Mouse (Mus musculus): Measurements from ENCODE around the gene Vrk2.

Vrk2 gene

DNA sequence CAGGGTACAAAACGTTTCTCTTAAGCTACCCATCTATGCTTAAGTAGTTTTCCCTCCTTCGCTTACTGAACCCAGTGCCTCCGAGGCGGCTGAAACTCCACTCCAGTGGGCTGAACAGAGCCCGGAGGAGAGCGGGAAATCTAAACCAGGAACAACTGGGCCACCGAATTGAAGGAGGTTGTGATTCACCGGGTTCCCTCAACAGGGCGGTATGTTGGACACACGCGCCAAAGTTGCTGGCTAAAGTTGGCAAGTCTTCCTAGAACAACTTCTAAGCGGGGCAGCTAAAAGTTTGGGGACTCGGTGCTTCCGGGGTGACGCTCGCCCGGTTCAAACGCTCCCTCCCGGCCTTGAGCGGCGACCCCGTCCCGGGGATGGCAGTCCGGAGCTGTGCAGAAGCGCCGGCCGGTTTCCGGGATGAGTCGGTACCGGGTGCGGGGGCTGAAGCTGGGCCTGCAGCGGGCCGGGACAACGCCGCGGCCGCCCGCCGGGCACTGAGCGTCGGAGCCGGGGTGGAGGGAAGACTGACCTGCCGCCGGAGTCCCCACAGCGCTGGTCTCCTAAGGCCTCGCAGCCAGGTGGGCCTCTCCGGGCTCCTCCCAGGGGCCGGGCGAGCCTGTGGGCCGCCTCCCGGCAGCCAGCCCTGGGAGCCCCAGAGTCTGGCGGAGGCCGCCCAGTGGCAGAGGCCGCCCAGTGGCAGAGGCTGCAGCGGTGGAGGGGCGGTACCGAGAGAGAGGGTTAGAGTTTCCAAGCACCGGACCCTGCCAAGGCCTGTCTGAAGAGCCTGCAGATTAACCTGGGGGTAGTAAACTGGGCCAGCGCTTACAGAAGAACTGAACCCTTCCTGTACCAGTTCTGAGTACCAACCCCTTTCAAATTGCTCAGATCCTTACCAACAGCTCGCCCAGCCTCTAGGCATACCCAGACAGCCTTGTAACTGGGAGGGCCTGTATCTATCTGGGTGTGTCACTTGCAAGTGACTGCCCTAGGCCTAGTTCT lies at the start of gene Vrk2, which contains the start of gene Gm6899:
Gene Vrk2, minus strand, starts transcription at position 939 of the 999 bp plus-strand sequence.
Gene Gm6899, plus strand, starts transcription at position 181 of the 999 bp plus-strand sequence.
- peak; percentile 12 to 25 for DNase-seq

GRCm38 (mm10) chr11:26642141-26642540 lies 48.3 kb upstream of the Vrk2 start:
- no peak for DNase-seq

DNA sequence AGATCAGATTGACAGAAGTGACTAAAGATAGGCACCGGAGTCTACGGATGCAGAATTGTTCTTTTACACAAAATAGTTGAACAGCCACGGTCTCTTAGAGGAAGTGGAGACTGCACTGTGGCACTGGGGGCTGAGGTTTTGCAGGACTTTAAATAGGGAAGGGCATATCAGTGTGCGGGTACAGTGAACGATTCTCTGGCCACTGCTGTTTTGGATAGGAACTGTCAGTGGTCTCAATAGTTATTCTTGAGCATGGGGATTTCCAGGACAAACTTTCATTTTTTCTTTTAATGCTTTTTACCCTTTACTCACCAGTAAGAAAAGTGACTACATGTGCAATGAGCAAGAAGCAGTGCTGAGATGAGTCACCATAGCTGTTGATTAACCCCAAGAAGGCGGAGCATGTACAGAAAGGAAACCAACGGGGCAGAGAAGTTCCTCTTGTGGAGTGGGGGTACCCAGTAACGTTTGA lies 46.6 kb upstream of the Vrk2 start:
- DNase-seq: no peak

GRCm38 (mm10) chr11:26636239-26636638 lies 42.4 kb upstream of the Vrk2 start:
- DNase-seq: no peak

- no peak for DNase-seq
Observed at GRCm38 (mm10) chr11:26622727-26623126, 28.9 kb upstream of the Vrk2 start.

- DNase-seq: no peak
Observed at GRCm38 (mm10) chr11:26618475-26619223, 24.9 kb upstream of the Vrk2 start.

GRCm38 (mm10) chr11:26608795-26609194 lies 15.0 kb upstream of the Vrk2 start:
- no peak for DNase-seq

DNA sequence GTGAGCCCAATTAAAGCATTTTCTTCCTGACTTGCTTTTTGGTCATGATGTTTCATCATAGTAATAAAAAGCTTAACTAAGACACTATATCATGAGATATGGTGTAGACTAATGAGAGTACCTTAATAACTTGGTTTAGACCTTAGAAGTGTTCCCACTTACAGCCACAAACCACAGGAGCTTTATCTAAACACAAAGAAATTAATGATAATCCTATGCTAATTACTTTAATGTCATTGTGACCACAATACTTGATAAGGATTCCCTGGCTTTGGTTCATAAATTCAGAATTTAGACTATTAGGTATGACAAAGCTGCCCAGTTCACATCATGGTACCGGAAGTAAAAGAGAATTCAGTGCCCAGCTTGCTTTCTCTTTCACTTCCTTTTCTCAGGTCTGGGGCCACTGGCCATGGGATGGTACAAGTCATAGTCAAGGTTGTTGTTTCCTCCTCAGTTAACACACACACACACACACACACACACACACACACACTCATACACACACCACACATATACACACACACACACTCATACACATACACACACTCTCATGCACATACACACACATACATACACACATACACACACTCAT lies 10.4 kb upstream of the Vrk2 start:
- no peak for DNase-seq

- DNase-seq: no peak
Observed at GRCm38 (mm10) chr11:26601571-26602175, 7.9 kb upstream of the Vrk2 start.

DNA sequence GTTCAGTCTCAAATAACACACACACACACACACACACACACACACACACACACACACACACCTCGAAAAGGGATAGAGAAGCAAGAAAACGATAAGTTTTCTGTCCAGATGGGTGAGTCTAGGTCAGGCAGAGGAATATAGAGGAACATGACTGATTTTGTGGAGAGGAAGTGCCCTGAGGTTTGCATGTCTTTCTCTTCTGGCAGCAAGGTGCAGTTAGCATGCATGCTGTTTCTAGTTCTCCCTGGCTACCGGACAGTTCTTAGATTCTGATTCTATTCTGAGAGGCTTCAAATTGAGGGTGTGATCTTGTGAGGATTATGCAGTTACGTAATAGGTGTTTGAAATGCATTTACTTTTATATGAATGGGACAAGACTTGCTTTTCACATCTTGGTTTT lies 6.9 kb upstream of the Vrk2 start:
- no peak for DNase-seq

- no peak for DNase-seq
Observed at GRCm38 (mm10) chr11:26598876-26599275, 5.1 kb upstream of the Vrk2 start.

DNA sequence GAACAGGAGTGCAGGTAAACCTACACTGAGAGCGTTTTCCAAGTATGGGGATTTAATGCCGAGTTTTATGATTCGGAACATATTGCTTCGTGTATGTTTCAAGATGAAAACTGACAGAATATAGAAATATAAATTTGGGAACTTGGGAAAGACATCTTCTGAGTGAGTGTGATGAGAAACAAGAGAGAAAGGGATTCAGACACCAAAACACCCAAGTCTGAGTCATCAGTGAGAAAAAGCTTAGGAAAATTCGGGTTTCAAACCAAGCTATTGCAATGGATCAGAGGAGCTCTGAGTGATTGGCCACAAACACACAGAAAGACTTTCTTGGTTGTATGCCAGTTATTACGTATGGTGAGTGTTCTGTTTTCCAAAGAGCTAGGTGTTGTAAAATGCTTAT lies 4.0 kb upstream of the Vrk2 start:
- no peak for DNase-seq

DNA sequence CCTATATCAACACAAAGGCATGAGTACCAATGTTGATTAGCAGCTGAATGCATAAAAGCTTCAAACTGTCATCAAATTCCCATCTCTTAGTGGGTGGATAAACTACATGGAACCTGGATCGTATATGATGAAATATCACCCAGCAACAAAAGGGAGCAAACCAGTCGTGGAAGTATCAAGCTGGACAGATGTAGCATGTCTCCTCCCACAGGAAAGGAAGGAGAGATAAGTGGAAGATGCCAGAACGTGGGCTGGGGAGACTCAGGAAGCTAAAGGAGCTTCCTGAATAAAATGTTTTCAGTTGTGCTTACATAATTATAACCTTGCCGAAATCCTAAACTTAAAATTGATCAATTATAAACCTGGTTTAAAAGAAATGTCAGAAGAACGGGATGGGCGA lies 3.3 kb upstream of the Vrk2 start:
- no peak for DNase-seq

DNA sequence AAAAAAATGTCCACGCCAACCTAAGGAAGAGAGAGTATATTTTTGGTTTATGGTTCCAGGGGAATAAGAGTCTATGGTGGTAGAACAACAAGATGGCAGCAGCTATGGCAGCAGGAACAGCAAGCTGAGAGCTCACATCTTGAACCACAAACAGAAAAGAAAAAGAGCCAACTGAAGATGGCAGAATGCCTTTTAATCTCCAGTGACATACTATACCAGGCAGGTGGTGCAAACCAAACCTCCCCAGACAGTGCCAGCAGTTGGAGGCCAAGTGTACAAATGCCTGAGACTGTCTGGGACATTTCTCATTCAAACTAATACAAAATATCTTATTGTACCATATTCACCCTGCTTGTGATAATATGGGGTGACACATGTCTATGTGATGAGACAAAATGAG lies 2.4 kb upstream of the Vrk2 start:
- DNase-seq: no peak

- DNase-seq: no peak
Observed at GRCm38 (mm10) chr11:26594487-26594886, 688 bp upstream of the Vrk2 start.

DNA sequence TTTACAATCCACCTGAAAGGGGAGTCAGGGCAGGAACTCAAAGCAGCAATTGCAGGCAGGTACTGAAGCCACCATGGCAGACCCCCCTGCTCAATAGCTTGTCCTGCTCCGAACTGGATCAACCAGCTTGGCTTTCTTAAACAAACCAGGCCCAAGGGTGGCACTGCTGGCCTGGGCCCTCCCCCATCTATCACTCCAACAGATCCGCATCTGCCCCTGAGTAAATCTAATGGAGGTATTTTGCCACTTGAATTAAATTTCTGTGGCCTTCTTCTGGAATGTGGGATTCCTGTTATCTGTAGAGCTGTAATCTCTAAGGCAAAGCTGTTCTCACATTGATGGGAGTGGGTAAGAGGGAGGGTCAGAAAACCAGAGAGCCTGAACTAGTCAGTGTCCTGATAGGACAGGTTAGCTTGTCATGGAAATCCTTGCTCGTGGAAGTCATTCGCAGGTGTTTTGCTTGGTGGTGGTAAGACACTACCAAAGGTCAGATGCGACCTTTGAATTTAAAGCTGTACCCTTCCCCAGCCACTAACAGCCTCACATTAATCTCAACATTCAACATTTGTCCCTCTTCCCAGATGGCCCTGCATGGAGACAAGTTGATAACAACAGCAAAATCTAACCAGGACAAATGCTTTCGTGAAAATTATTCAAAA lies 1.3 kb downstream of the Vrk2 start:
- DNase-seq: no peak

DNA sequence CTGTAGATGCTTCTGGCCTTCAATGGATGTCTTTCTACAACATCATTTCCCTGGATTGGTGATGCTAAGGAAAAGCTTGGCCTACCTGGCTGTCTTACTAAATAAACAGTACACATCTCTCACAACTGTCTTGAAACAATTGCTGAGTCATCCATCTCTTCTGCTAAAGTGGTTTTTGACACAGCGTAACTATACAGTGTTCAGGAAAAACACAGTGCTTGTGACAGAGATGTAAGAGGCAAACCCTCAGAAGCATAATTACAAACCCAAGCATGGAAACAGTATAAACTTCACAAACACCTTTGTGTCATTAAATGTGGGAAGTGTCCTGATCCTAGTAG lies 6.6 kb downstream of the Vrk2 start:
- DNase-seq: no peak

- peak; percentile 52 to 55 for DNase-seq
Observed at GRCm38 (mm10) chr11:26586367-26587183, 7.2 kb downstream of the Vrk2 start.

GRCm38 (mm10) chr11:26585409-26586366 lies 8.1 kb downstream of the Vrk2 start:
- DNase-seq: no peak

- DNase-seq: no peak
Observed at GRCm38 (mm10) chr11:26551551-26551950, 42.2 kb downstream of the Vrk2 start.

All from cerebellum, postnatal 36 days (tissue).